Mouse (Mus musculus) left cerebral cortex, postnatal 14 days (tissue): ENCODE measurements around the gene Fam25c. TPM values are rescaled to one million over a fixed set of nuclear protein-coding genes. Genes with fewer than 3 reads are reported as not detected.
A peak's percentile ranks its signal among the peaks of the same experiment; 100 is the strongest.
"Not testable (repeated sequence)": the region's sequence is repeated elsewhere in the genome, so short reads cannot be mapped to it uniquely, and the experiment has no call there.

Experiments used
- DNase-seq, 2 experiments: peaks; one replicate each; pipeline ENCODE4 v3.0.0; 2021 to 2022; ENCODE audit warnings: low spot score in 2 of 2, mixed read lengths in 1 of 2
- intact Hi-C: fragments of 180-260 bp; cut with DNase I; formaldehyde crosslinking; loops from one replicate; pipeline ENCODE4 v1.15.1; 2025
- total RNA-seq, 2 experiments: library from RNA; stranded (reverse); gene quantifications; 2 replicates each; pipeline ENCODE4 v1.2.3; 2021

Fam25c gene
- total RNA-seq, 2 experiments from 2014 or later = not detected

GRCm38 (mm10) chr14:34343078-34343477 is 12.2 kb downstream of the Fam25c start:
- intact Hi-C loops = no loop called here
- DNase-seq = no peak

GRCm38 (mm10) chr14:34341993-34342392 is 13.2 kb downstream of the Fam25c start:
- no peak for DNase-seq

GRCm38 (mm10) chr14:34339446-34339845 is 15.8 kb downstream of the Fam25c start:
- intact Hi-C loops = no loop called here
- DNase-seq = peak in 1 of 2 experiments; percentile 13

More at GRCm38 (mm10) chr14:34341993-34342392, 13.2 kb downstream of the Fam25c start:
- intact Hi-C loops = no loop called here

DNA sequence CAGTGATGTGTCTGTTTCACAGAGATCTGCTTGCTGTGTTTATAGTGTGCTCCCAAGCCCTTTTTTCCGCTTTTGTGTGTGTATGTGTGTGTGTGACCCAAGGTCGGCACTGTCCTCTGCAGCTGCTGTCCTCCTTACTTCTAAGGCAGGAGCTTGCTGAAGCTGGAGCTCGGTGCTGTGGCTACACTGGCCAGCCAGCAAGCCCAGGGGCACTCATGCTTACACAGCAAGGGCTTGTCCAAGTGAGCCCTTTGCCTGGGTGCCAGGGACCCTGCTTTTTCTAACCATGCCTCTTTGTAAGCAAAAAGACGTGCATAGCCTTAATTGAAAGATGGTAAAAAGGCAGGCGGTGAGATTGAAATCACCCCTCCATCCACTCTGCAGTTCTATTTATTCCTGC is 22.8 kb downstream of the Fam25c start:
- intact Hi-C loops = no loop called here
- DNase-seq = peak; percentile 43 to 59

DNA sequence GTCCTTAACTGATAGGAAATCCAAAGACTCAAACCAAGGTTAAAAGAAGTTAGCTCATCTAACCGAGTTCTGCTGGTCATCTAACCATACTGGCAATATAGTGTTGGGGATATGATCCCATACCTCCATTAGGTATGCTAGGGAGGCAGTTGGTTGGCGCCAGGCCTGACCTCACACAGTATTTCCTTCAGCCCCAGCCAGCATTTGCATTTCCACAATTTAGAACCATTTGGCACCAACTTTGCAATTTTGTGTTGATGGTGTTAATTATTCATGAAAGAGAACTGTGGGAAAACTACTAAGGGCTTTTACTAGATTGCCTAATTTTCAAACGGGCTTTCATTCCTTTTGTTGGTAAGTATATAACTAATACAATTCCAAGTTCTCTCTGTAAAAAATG is 23.3 kb downstream of the Fam25c start:
- intact Hi-C loops = no loop called here
- DNase-seq = peak; percentile 20 to 44

DNA sequence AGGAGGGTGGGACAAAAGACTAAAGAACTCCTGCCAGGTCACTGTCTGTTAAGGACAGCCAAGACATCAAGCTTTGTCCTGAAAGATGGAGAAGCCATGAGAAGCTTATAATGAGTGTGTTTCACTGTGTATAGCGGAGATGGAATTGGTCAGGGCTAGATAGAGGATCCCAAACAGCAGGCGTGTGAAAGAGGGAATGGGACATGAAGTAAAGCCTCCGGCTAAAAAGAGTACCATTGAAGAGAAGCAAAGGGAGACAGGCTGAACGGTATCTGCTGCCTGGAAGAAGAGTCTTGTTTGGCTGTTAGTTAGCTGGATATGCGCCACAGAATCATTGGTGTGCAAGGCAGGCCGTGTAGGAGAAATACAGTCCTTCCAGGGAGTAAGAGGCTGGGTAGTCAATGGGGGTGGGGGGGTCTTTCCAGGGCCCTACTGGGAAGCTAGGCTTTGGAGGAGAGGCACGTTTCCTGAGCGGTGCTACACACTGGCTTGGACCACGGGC is 24.5 kb downstream of the Fam25c start:
- intact Hi-C loops = no loop called here
- no peak for DNase-seq

GRCm38 (mm10) chr14:34327618-34328017 is 27.6 kb downstream of the Fam25c start:
- no peak for DNase-seq
- intact Hi-C loops = no loop called here

- DNase-seq = no peak
- intact Hi-C loops = no loop called here
These were observed 28.6 kb downstream of the Fam25c start for GRCm38 (mm10) chr14:34326606-34327005.

DNA sequence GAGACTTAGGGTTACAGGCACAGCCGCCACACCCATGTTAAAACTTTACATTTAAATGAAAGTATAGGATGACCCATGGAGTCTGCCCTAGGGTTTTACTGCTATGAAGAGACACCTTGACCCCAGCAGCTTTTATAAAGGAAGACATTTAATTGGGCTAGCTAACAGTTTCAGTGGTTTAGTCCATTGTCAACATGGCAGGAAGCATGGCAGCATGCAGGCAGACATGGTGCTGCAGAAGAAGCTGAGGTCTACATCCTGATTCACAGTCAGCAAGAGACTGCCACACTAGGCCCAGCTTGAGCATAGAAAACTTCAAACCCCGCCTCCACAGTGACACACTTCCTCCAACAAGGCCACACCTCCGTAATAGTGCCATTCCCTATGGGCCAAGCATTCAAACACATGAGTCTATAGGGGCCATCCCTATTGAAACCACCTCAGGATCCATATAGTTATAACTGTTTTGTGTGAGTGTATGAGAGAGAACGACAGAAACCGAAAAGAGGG is 31.6 kb downstream of the Fam25c start:
- intact Hi-C loops = no loop called here
- DNase-seq = no peak

GRCm38 (mm10) chr14:34318113-34318512 is 37.1 kb downstream of the Fam25c start:
- intact Hi-C loops = no loop called here
- no peak for DNase-seq

- intact Hi-C loops = no loop called here
- DNase-seq = no peak
These were observed 37.8 kb downstream of the Fam25c start for GRCm38 (mm10) chr14:34317431-34317830.

DNA sequence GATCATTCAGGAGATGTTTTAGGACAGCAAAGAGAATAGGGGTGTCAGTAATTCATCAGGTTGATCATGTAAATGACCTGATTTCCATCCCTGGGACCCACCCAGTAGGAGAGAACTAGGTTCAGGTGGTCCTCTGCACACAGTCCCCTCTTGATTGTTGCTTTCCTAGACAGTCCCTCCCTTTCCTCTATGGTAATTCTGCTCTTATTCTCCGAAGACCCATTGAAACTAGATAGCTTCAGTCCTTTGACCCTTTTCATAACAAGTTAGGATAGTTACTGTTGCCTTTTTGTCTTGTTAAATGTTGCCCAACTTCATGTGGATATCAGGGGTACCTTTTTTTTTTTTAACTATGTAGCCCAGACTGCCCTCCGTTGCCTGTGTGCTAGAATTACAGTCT is 38.9 kb downstream of the Fam25c start:
- DNase-seq = no peak
- intact Hi-C loops = no loop called here

DNA sequence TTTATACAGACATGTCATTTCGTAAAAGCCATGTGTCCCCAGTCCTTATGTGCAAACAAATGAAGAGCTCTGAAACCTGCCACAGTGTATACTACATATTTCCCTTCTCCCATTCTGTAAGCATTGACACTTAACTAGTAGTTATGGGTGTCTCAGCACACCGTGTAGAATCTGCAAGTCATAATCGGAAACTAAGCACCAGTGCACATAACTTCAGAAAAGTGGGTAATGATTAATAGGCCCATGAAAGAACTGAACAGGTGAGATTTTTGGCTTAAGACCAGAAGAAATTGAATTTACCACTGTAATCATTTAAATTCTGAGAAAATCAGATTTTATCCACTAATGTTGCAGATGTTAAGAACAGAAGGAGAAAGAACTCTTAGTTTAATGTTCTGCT is 40.4 kb downstream of the Fam25c start:
- no peak for DNase-seq
- intact Hi-C loops = loop anchor here (5.0 kb wide), 2 partner anchors 48 to 188 kb away; partner anchors contain the start of gene Bmpr1a

DNA sequence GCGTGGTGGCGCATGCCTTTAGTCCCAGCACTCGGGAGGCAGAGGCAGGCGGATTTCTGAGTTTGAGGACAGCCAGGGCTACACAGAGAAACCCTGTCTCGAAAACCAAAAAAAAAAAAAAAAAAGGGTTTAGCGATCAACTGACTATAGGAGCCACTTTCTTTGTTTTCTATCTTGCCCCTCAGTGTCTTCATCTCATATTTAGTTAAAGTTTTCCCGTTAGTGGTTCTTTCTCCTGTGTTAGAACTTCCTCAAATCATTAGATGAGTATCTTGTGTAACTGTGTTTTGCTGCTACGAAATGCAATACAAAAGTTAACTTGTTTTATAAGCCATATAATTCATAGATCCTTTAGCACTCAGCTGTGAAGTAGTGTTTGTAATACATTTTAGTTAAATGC is 40.9 kb downstream of the Fam25c start:
- intact Hi-C loops = loop anchor here (5.0 kb wide), 2 partner anchors 48 to 188 kb away; partner anchors contain the start of gene Bmpr1a
- DNase-seq = not testable (repeated sequence)

DNA sequence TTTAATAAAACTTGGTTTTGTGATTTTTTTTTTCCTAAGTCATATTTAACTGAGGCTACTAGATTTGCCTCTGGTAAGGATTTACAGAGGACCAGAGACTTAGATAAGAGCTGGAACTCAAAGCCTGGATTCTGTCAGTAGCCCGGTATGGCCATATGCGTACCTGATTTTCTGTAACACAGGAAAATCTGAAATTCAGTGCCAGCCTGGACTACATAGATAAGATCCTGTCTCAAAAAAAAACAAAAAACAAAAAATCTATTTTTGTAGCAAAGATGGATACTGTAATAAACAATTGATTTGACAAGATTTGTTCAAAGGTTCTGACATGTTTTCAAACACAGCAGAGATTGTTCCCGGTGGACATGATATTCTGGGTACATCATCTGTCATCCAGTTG is 41.6 kb downstream of the Fam25c start:
- intact Hi-C loops = loop anchor here (5.0 kb wide), 2 partner anchors 49 to 189 kb away; partner anchors contain the start of gene Bmpr1a
- DNase-seq = no peak

GRCm38 (mm10) chr14:34312339-34313048 is 42.7 kb downstream of the Fam25c start:
- no peak for DNase-seq
- intact Hi-C loops = loop anchor here (5.0 kb wide), 2 partner anchors 50 to 190 kb away; partner anchors contain the start of gene Bmpr1a

GRCm38 (mm10) chr14:34311691-34312090 is 43.5 kb downstream of the Fam25c start:
- intact Hi-C loops = loop anchor here (5.0 kb wide), 2 partner anchors 51 to 191 kb away; partner anchors contain the start of gene Bmpr1a

DNA sequence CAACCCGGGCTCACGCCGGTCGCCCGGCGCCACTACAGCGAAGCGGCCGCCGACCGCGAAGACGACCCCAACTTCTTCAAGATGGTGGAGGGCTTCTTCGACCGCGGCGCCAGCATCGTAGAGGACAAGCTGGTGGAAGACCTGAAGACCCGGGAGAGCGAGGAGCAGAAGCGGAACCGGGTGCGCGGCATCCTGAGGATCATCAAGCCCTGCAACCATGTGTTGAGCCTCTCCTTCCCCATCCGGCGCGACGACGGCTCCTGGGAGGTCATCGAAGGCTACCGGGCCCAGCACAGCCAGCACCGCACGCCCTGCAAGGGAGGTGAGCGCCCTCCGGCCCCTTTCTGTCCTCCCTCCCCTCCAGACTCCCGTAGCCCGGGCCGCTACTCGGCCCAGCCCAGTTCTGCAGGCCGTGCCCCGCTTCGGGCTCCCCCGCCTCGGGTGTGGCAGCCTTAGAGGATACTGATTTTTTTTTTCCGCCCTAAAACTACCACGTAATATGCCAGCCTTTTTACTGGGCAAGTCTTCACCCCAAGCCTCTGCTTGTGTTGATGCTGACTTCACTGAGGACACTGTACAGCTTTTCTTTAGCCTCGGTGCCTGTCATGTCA is 44.1 kb downstream of the Fam25c start:
- DNase-seq = peak; percentile 26
- intact Hi-C loops = loop anchor here (5.0 kb wide), 2 partner anchors 51 to 191 kb away; partner anchors contain the start of gene Bmpr1a

More at GRCm38 (mm10) chr14:34311691-34312090, 43.5 kb downstream of the Fam25c start:
- no peak for DNase-seq

GRCm38 (mm10) chr14:34310234-34310965 is 44.8 kb downstream of the Fam25c start, which contains the start of the genes Shld2 and Glud1:
TSS of gene Shld2 (minus strand) at chr14:34310493.
TSS of gene Glud1 (plus strand) at chr14:34310727.
- intact Hi-C loops = loop anchor here (5.0 kb wide), 2 partner anchors 52 to 192 kb away; partner anchors contain the start of gene Bmpr1a
- DNase-seq = peak; percentile 91 to 93
